Mouse (Mus musculus) hindbrain, embryonic 12.5 days (tissue): ENCODE measurements around the gene Rala. TPM values are rescaled to one million over a fixed set of nuclear protein-coding genes. Genes with fewer than 3 reads are reported as not detected.

Experiments used
- ATAC-seq: fragments of 200-750 bp; cut with Nextera tagmentation; 2 replicates; pipeline ENCODE4 v1.8.0; 2017; ENCODE audit warnings: moderate TSS enrichment; ENCODE audit not compliant: low FRiP score
- H3K27ac ChIP-seq: fragments of 300-500 bp; sonication (generic); 2 replicates; pipeline ENCODE4 v1.5.1; 2016; ENCODE audit warnings: mild to moderate bottlenecking
- H3K27me3 ChIP-seq: fragments of 300-500 bp; sonication (generic); 2 replicates; pipeline ENCODE4 v1.6.1; 2016; ENCODE audit warnings: mild to moderate bottlenecking
- H3K36me3 ChIP-seq: fragments of 300-500 bp; sonication (generic); 2 replicates; pipeline ENCODE4 v1.6.1; 2016; ENCODE audit warnings: mild to moderate bottlenecking
- H3K4me1 ChIP-seq: fragments of 300-500 bp; sonication (generic); 2 replicates; pipeline ENCODE4 v1.6.1; 2016
- H3K4me2 ChIP-seq: fragments of 300-500 bp; sonication (generic); replicated peaks from 2 replicates; pipeline ENCODE4 v1.6.1; 2016; ENCODE audit warnings: mild to moderate bottlenecking
- H3K4me3 ChIP-seq: fragments of 300-500 bp; sonication (generic); 2 replicates; pipeline ENCODE4 v1.5.1; 2016; ENCODE audit warnings: mild to moderate bottlenecking
- H3K9ac ChIP-seq: fragments of 300-500 bp; sonication (generic); 2 replicates; pipeline ENCODE4 v1.6.1; 2016; ENCODE audit warnings: mild to moderate bottlenecking, moderate library complexity
- H3K9me3 ChIP-seq: fragments of 300-500 bp; sonication (generic); replicated peaks from 2 replicates; pipeline ENCODE4 v1.6.1; 2016; ENCODE audit warnings: mild to moderate bottlenecking
- WGBS: fragments of 180-500 bp; shearing (Covaris S2); methylation state at CpG from one replicate; pipeline ENCODE4 v1.1.7; 2016; 5-methylcytosine and 5-hydroxymethylcytosine counted together
- polyA plus RNA-seq: library from polyadenylated mRNA; unstranded; fragments of >200 nt; fragmentation: Nextera tagmentation; extraction: Ambion mirVana; gene quantifications from 2 replicates; pipeline ENCODE4 v1.2.1, GENCODE M21; 2016

Gene Rala
- polyA plus RNA-seq: 144 and 154 TPM in 2 replicates

GRCm38 (mm10) chr13:17944078-17944917 is at the start of gene Rala:
TSS of gene Rala (minus strand) at chr13:17944239.
- 12% methylated on average over 41 of the region's 69 CpGs for WGBS
- Histone ChIP-seq H3K27ac (peak within 1 kb of the TSS; percentile 97), H3K4me1 (peaks cover 7% of the 10 kb centered on the region), H3K9ac (peak within 1 kb of the TSS; percentile 96), H3K4me2 (peak within 1 kb of the TSS; percentile 76), H3K4me3 (peak within 1 kb of the TSS; percentile 95), H3K36me3 (no peaks in the 10 kb centered on the region), H3K9me3 (no peaks in the 10 kb centered on the region), H3K27me3 (no peaks in the 10 kb centered on the region)
- peak; percentile 100 for ATAC-seq

- Histone ChIP-seq H3K4me2 (peak overlapping the region; percentile 77), H3K4me1 (no peaks in the 10 kb centered on the region), H3K9ac (peak overlapping the region; percentile 47; the same call in 1 of the 2 replicates), H3K27ac (no peak overlapping the region), H3K9me3 (no peaks in the 10 kb centered on the region), H3K27me3 (no peaks in the 10 kb centered on the region), H3K36me3 (0 out of 2 replicates have a peak, but pooled peaks cover 3% of the 10 kb centered on the region), H3K4me3 (peak overlapping the region; percentile 81)
- WGBS: 39% methylated on average over 7 of the region's 7 CpGs
- ATAC-seq: peak; percentile 11; the same call in 1 of the 2 replicates
These were observed 49.4 kb upstream of the Rala start for GRCm38 (mm10) chr13:17993515-17993847.

- peak; percentile 99 for ATAC-seq
- Histone ChIP-seq H3K27me3 (no peaks in the 10 kb centered on the region), H3K36me3 (0 out of 2 replicates have a peak, but pooled peaks cover 3% of the 10 kb centered on the region), H3K4me1 (no peaks in the 10 kb centered on the region), H3K4me3 (peak within 1 kb of the TSS; percentile 81), H3K27ac (peak within 1 kb of the TSS; percentile 76), H3K9ac (peak within 1 kb of the TSS; percentile 74), H3K4me2 (peak within 1 kb of the TSS; percentile 77), H3K9me3 (no peaks in the 10 kb centered on the region)
- under 1% methylated on average over 54 of the region's 54 CpGs for WGBS
These were observed 48.9 kb upstream of the Rala start, which contains the start of gene Yae1d1 for GRCm38 (mm10) chr13:17992697-17993514. TSS of gene Yae1d1 (minus strand) at chr13:17993349.

GRCm38 (mm10) chr13:17992009-17992408 is 48.0 kb upstream of the Rala start:
- H3K27ac ChIP-seq: no peak overlapping the region
- ATAC-seq: no peak
- no peaks in the 10 kb centered on the region for H3K27me3 ChIP-seq
- no peaks in the 10 kb centered on the region for H3K9me3 ChIP-seq
- peak overlapping the region; percentile 77 for H3K4me2 ChIP-seq
- H3K4me3 ChIP-seq: peak overlapping the region; percentile 81; the same call in 1 of the 2 replicates
- peaks cover 11% of the 10 kb centered on the region for H3K36me3 ChIP-seq
- H3K4me1 ChIP-seq: no peaks in the 10 kb centered on the region
- peak overlapping the region; percentile 74 for H3K9ac ChIP-seq
- 82% methylated on average over 4 of the region's 4 CpGs for WGBS

- H3K9me3 ChIP-seq: peaks cover 4% of the 10 kb centered on the region; the same call in 1 of the 2 replicates
- no peak overlapping the region for H3K4me3 ChIP-seq
- no peaks in the 10 kb centered on the region for H3K4me1 ChIP-seq
- H3K4me2 ChIP-seq: no peak overlapping the region
- H3K27ac ChIP-seq: no peak overlapping the region
- no peaks in the 10 kb centered on the region for H3K27me3 ChIP-seq
- H3K9ac ChIP-seq: no peak overlapping the region
- 53% methylated on average over 4 of the region's 4 CpGs for WGBS
- ATAC-seq: no peak
- peaks cover 41% of the 10 kb centered on the region for H3K36me3 ChIP-seq
These were observed 39.2 kb upstream of the Rala start for GRCm38 (mm10) chr13:17983194-17983593.

GRCm38 (mm10) chr13:17982634-17983033 is 38.6 kb upstream of the Rala start:
- Histone ChIP-seq H3K36me3 (peaks cover 39% of the 10 kb centered on the region), H3K4me2 (no peak overlapping the region), H3K4me3 (no peak overlapping the region), H3K27ac (no peak overlapping the region), H3K4me1 (no peaks in the 10 kb centered on the region), H3K27me3 (no peaks in the 10 kb centered on the region), H3K9me3 (peaks cover 4% of the 10 kb centered on the region; the same call in 1 of the 2 replicates), H3K9ac (no peak overlapping the region)
- 83% methylated on average over 5 of the region's 5 CpGs for WGBS
- ATAC-seq: no peak

GRCm38 (mm10) chr13:17976854-17977739 is 33.1 kb upstream of the Rala start:
- ATAC-seq: no peak

GRCm38 (mm10) chr13:17975891-17976290 is 31.9 kb upstream of the Rala start:
- Histone ChIP-seq H3K9me3 (peaks cover 4% of the 10 kb centered on the region; the same call in 1 of the 2 replicates), H3K36me3 (no peaks in the 10 kb centered on the region), H3K27ac (no peak overlapping the region), H3K9ac (no peak overlapping the region), H3K4me2 (no peak overlapping the region), H3K4me3 (no peak overlapping the region), H3K27me3 (no peaks in the 10 kb centered on the region), H3K4me1 (no peaks in the 10 kb centered on the region)
- ATAC-seq: no peak
- 75% methylated on average over 2 of the region's 2 CpGs for WGBS

More at GRCm38 (mm10) chr13:17976854-17977739, 33.1 kb upstream of the Rala start:
- no peak overlapping the region for H3K4me3 ChIP-seq
- no peaks in the 10 kb centered on the region for H3K4me1 ChIP-seq
- 0 out of 2 replicates have a peak, but pooled peaks cover 5% of the 10 kb centered on the region for H3K36me3 ChIP-seq
- H3K27ac ChIP-seq: no peak overlapping the region
- H3K9ac ChIP-seq: no peak overlapping the region
- 85% methylated on average over 8 of the region's 8 CpGs for WGBS
- H3K27me3 ChIP-seq: no peaks in the 10 kb centered on the region
- H3K4me2 ChIP-seq: no peak overlapping the region
- H3K9me3 ChIP-seq: peaks cover 4% of the 10 kb centered on the region; the same call in 1 of the 2 replicates

GRCm38 (mm10) chr13:17975457-17975856 is 31.4 kb upstream of the Rala start:
- Histone ChIP-seq H3K4me3 (no peak overlapping the region), H3K27me3 (no peaks in the 10 kb centered on the region), H3K4me1 (no peaks in the 10 kb centered on the region), H3K27ac (no peak overlapping the region), H3K9ac (no peak overlapping the region), H3K9me3 (peaks cover 4% of the 10 kb centered on the region; the same call in 1 of the 2 replicates), H3K4me2 (no peak overlapping the region), H3K36me3 (no peaks in the 10 kb centered on the region)
- ATAC-seq: no peak
- WGBS: 79% methylated on average over 1 of the region's 1 CpGs

GRCm38 (mm10) chr13:17974734-17975133 is 30.7 kb upstream of the Rala start:
- Histone ChIP-seq H3K36me3 (no peaks in the 10 kb centered on the region), H3K4me3 (no peak overlapping the region), H3K27me3 (no peaks in the 10 kb centered on the region), H3K4me1 (no peaks in the 10 kb centered on the region), H3K9me3 (peaks cover 4% of the 10 kb centered on the region; the same call in 1 of the 2 replicates), H3K9ac (no peak overlapping the region), H3K27ac (no peak overlapping the region), H3K4me2 (no peak overlapping the region)
- 95% methylated on average over 9 of the region's 9 CpGs for WGBS
- no peak for ATAC-seq

GRCm38 (mm10) chr13:17960613-17961012 is 16.6 kb upstream of the Rala start:
- Histone ChIP-seq H3K9me3 (no peaks in the 10 kb centered on the region), H3K27me3 (no peaks in the 10 kb centered on the region), H3K36me3 (no peaks in the 10 kb centered on the region), H3K4me3 (no peak overlapping the region), H3K4me2 (no peak overlapping the region), H3K4me1 (no peaks in the 10 kb centered on the region), H3K9ac (no peak overlapping the region), H3K27ac (no peak overlapping the region)
- no peak for ATAC-seq
- 83% methylated on average over 7 of the region's 7 CpGs for WGBS
